Mouse (Mus musculus) cerebellum, adult 2 months (tissue): ENCODE results near the gene Srgap1. TPM values are rescaled to one million over a fixed set of nuclear protein-coding genes. Genes with fewer than 3 reads are reported as not detected.
"Not testable (repeated sequence)": the region's sequence is repeated elsewhere in the genome, so short reads cannot be mapped to it uniquely, and the experiment has no call there.

Experiments
- DNase-seq, 2 experiments: peaks; one replicate each; pipeline ENCODE4 v3.0.0; 2021
- H3K27ac ChIP-seq: fragments of 200-500 bp; 2 replicates; pipeline ENCODE4 v1.5.1; 2012; ENCODE audit warnings: low read length, control low read depth, inconsistent platforms; ENCODE audit not compliant: insufficient read depth
- H3K27me3 ChIP-seq: fragments of 200-500 bp; 2 replicates; pipeline ENCODE4 v1.6.1; 2012; ENCODE audit warnings: inconsistent platforms, mild to moderate bottlenecking, low read length, moderate library complexity; ENCODE audit not compliant: control insufficient read depth, insufficient read depth
- H3K4me1 ChIP-seq: fragments of 200-500 bp; 2 replicates; pipeline ENCODE4 v1.6.1; 2011; ENCODE audit warnings: low read length; ENCODE audit not compliant: control insufficient read depth, insufficient read depth
- H3K4me3 ChIP-seq: fragments of 200-500 bp; replicated peaks from 2 replicates; pipeline ENCODE3; 2011; ENCODE audit warnings: mild to moderate bottlenecking, low read depth, low read length, control low read depth; ENCODE audit not compliant: insufficient read depth
- CTCF ChIP-seq: fragments of 200-500 bp; IDR thresholded peaks from 2 replicates; pipeline ENCODE4 v1.5.1; 2011; ENCODE audit warnings: low read depth, mild to moderate bottlenecking, control low read depth, low read length, moderate library complexity, borderline replicate concordance; ENCODE audit not compliant: insufficient read depth
- POLR2A ChIP-seq: fragments of 200-500 bp; IDR thresholded peaks from 2 replicates; pipeline ENCODE4 v1.6.1; 2011; ENCODE audit warnings: low read length, control low read depth, borderline replicate concordance; ENCODE audit not compliant: insufficient read depth
- WGBS: fragments of 180-500 bp; shearing (Covaris S2); methylation state at CpG from one replicate; pipeline ENCODE4 v1.1.7; 2018; 5-methylcytosine and 5-hydroxymethylcytosine counted together
- polyA plus RNA-seq: library from polyadenylated mRNA; depleted of rRNA; stranded (reverse); fragments of >200 nt; gene quantifications from 2 replicates; pipeline ENCODE4 v1.2.3, GENCODE M21; 2012

The Srgap1 gene
- polyA plus RNA-seq, 1 experiment: 18.5 TPM

- no peaks in the 10 kb centered on the region for H3K4me1 ChIP-seq
- no peak overlapping the region for H3K4me3 ChIP-seq
- H3K27ac ChIP-seq: no peak overlapping the region
- 76% methylated on average over 4 of the region's 4 CpGs for WGBS
- H3K27me3 ChIP-seq: no peaks in the 10 kb centered on the region
- TF ChIP-seq POLR2A: no peak
- no peak for TF ChIP-seq CTCF
- no peak for DNase-seq
Observed at GRCm38 (mm10) chr10:121773813-121774212, 273.3 kb downstream of the Srgap1 start.

GRCm38 (mm10) chr10:121770624-121771577, 276.2 kb downstream of the Srgap1 start:
- Histone ChIP-seq H3K27ac (no peak overlapping the region), H3K27me3 (no peaks in the 10 kb centered on the region), H3K4me1 (no peaks in the 10 kb centered on the region), H3K4me3 (no peak overlapping the region)
- TF ChIP-seq POLR2A (no peak), CTCF (no peak)
- WGBS: 48% methylated on average over 20 of the region's 20 CpGs
- DNase-seq: no peak

GRCm38 (mm10) chr10:121769711-121770110, 277.4 kb downstream of the Srgap1 start:
- DNase-seq: no peak
- 89% methylated on average over 5 of the region's 5 CpGs for WGBS

GRCm38 (mm10) chr10:121767295-121767694, 279.8 kb downstream of the Srgap1 start:
- H3K27me3 ChIP-seq, DNase-seq, H3K4me1 ChIP-seq, H3K4me3 ChIP-seq, H3K27ac ChIP-seq: not testable (repeated sequence)
- WGBS: 79% methylated on average over 3 of the region's 3 CpGs

More at GRCm38 (mm10) chr10:121769711-121770110, 277.4 kb downstream of the Srgap1 start:
- TF ChIP-seq CTCF: no peak
- no peak for TF ChIP-seq POLR2A
- no peaks in the 10 kb centered on the region for H3K4me1 ChIP-seq
- no peak overlapping the region for H3K4me3 ChIP-seq
- H3K27ac ChIP-seq: no peak overlapping the region
- H3K27me3 ChIP-seq: no peaks in the 10 kb centered on the region

- no peaks in the 10 kb centered on the region for H3K4me1 ChIP-seq
- no peak for TF ChIP-seq CTCF
- TF ChIP-seq POLR2A: no peak
- DNase-seq: no peak
- no peak overlapping the region for H3K27ac ChIP-seq
- H3K27me3 ChIP-seq: no peaks in the 10 kb centered on the region
- 66% methylated on average over 10 of the region's 10 CpGs for WGBS
- no peak overlapping the region for H3K4me3 ChIP-seq
Observed at GRCm38 (mm10) chr10:121765174-121766057, 281.7 kb downstream of the Srgap1 start.

GRCm38 (mm10) chr10:121764469-121765173, 282.5 kb downstream of the Srgap1 start:
- no peak for DNase-seq
- WGBS: 86% methylated on average over 13 of the region's 13 CpGs
- Histone ChIP-seq H3K27me3 (no peaks in the 10 kb centered on the region), H3K4me1 (no peaks in the 10 kb centered on the region), H3K27ac (no peak overlapping the region), H3K4me3 (no peak overlapping the region)
- no peak for TF ChIP-seq CTCF
- no peak for TF ChIP-seq POLR2A

- DNase-seq: no peak
- H3K4me3 ChIP-seq: no peak overlapping the region
- H3K27me3 ChIP-seq: no peaks in the 10 kb centered on the region
- no peak overlapping the region for H3K27ac ChIP-seq
- 55% methylated on average over 11 of the region's 13 CpGs for WGBS
- TF ChIP-seq POLR2A: no peak
- TF ChIP-seq CTCF: no peak
- H3K4me1 ChIP-seq: no peaks in the 10 kb centered on the region
Observed at GRCm38 (mm10) chr10:121763191-121763590, 283.9 kb downstream of the Srgap1 start.
